Mouse (Mus musculus) lung, embryonic 16.5 days (tissue): Measurements from ENCODE around the gene Rcan1. TPM values are rescaled to one million over a fixed set of nuclear protein-coding genes. Genes with fewer than 3 reads are reported as not detected.

Source experiments
- ATAC-seq: fragments of 200-750 bp; cut with Nextera tagmentation; 2 replicates; pipeline ENCODE4 v1.8.0; 2017; ENCODE audit warnings: low read depth, mild to moderate bottlenecking, moderate library complexity
- H3K27ac ChIP-seq: fragments of 300-500 bp; sonication (generic); 2 replicates; pipeline ENCODE4 v1.5.1; 2014; ENCODE audit warnings: mild to moderate bottlenecking, control low read depth, low read length
- H3K27me3 ChIP-seq: fragments of 300-500 bp; sonication (generic); 2 replicates; pipeline ENCODE4 v1.6.1; 2014; ENCODE audit warnings: low read depth, low read length, mixed read lengths; ENCODE audit not compliant: control insufficient read depth, insufficient read depth
- H3K36me3 ChIP-seq: fragments of 300-500 bp; sonication (generic); 2 replicates; pipeline ENCODE4 v1.6.1; 2014; ENCODE audit warnings: low read length; ENCODE audit not compliant: control insufficient read depth, insufficient read depth
- H3K4me1 ChIP-seq: fragments of 300-500 bp; sonication (generic); replicated peaks from 2 replicates; pipeline ENCODE4 v1.6.1; 2014; ENCODE audit warnings: low read length, mixed read lengths; ENCODE audit not compliant: control insufficient read depth, insufficient read depth
- H3K4me2 ChIP-seq: fragments of 300-500 bp; sonication (generic); 2 replicates; pipeline ENCODE4 v1.6.1; 2014; ENCODE audit warnings: low read depth, low read length, control low read depth
- H3K4me3 ChIP-seq: fragments of 300-500 bp; sonication (generic); 2 replicates; pipeline ENCODE4 v1.5.1; 2014; ENCODE audit warnings: mild to moderate bottlenecking, low read length, control low read depth
- H3K9ac ChIP-seq: fragments of 300-500 bp; sonication (generic); 2 replicates; pipeline ENCODE4 v1.6.1; 2014; ENCODE audit warnings: low read length, control low read depth
- H3K9me3 ChIP-seq: fragments of 300-500 bp; sonication (generic); 2 replicates; pipeline ENCODE4 v1.6.1; 2016; ENCODE audit warnings: low read length; ENCODE audit not compliant: control insufficient read depth
- WGBS: fragments of 180-500 bp; shearing (Covaris S2); extraction: QIAGEN DNeasy Blood & Tissue Kit; methylation state at CpG from one replicate; pipeline ENCODE4 v1.1.7; 2014; 5-methylcytosine and 5-hydroxymethylcytosine counted together
- polyA plus RNA-seq: library from polyadenylated mRNA; unstranded; fragments of >200 nt; fragmentation: Nextera tagmentation; extraction: Ambion mirVana; gene quantifications from 2 replicates; pipeline ENCODE4 v1.2.1, GENCODE M21; 2015

Rcan1 gene
- polyA plus RNA-seq, 1 experiment from 2014 or later = 61.2 TPM

DNA sequence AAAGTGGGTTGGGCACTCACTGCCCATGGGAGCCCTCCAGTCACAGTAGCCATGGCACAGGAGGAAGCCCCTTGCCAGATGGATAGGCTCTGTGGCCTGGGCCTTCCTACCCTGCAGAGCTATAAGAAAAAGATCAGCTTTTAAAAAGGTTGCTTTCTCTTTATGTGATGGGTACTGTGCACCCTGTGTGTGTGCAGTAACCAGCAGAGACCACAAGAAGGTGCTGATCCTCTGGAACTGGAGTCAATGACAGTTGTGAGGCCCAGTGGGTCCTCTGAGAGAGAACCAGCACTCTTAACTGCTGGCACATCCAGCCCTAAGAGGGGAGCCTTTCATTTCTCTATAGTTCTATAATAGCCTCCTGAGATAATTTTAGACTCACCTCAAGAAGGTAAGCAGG lies 87.3 kb downstream of the Rcan1 start:
- Histone ChIP-seq H3K4me2 (no peak overlapping the region), H3K4me3 (no peak overlapping the region), H3K36me3 (no peaks in the 10 kb centered on the region), H3K4me1 (no peaks in the 10 kb centered on the region), H3K27ac (no peak overlapping the region), H3K9ac (no peak overlapping the region), H3K9me3 (no peaks in the 10 kb centered on the region), H3K27me3 (no peaks in the 10 kb centered on the region)
- no peak for ATAC-seq

GRCm38 (mm10) chr16:92382508-92382907 lies 88.2 kb downstream of the Rcan1 start:
- 38% methylated on average over 6 of the region's 6 CpGs for whole genome bisulfite sequencing
- Histone ChIP-seq H3K9me3 (no peaks in the 10 kb centered on the region), H3K4me1 (no peaks in the 10 kb centered on the region), H3K27me3 (no peaks in the 10 kb centered on the region), H3K27ac (no peak overlapping the region), H3K36me3 (no peaks in the 10 kb centered on the region), H3K4me3 (no peak overlapping the region), H3K9ac (no peak overlapping the region), H3K4me2 (no peak overlapping the region)
- ATAC-seq = 0 out of 2 replicates have a peak, but pooled peaks have one; percentile 51

- H3K4me3 ChIP-seq = no peak overlapping the region
- no peak overlapping the region for H3K4me2 ChIP-seq
- no peaks in the 10 kb centered on the region for H3K27me3 ChIP-seq
- no peaks in the 10 kb centered on the region for H3K4me1 ChIP-seq
- no peak for ATAC-seq
- H3K27ac ChIP-seq = no peak overlapping the region
- 65% methylated on average over 6 of the region's 6 CpGs for WGBS
- no peaks in the 10 kb centered on the region for H3K9me3 ChIP-seq
- no peaks in the 10 kb centered on the region for H3K36me3 ChIP-seq
- H3K9ac ChIP-seq = no peak overlapping the region
Observed at GRCm38 (mm10) chr16:92381092-92381491, 89.6 kb downstream of the Rcan1 start.

DNA sequence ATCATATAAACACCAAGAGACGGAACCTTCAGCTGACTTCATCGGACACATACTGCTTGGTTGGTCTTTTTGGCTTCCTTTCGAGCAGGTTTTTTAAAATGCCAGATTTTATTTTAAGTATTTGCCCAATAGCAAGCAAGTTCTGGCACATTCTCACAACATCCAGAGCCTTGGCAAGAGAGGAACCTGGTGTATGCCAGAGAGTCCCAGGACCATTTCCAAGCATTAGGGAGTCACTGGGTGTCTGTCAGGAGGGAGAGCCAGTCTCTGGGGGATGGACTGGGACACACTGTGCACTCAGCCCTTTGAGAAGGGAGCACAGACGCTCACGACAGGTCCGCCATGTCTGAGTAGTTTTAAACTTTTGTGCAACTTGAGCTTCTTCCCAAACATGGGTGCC lies 93.7 kb downstream of the Rcan1 start:
- WGBS = 82% methylated on average over 6 of the region's 6 CpGs
- H3K9me3 ChIP-seq = no peaks in the 10 kb centered on the region
- no peak for ATAC-seq
- no peak overlapping the region for H3K4me2 ChIP-seq
- H3K27me3 ChIP-seq = no peaks in the 10 kb centered on the region
- no peaks in the 10 kb centered on the region for H3K36me3 ChIP-seq
- no peak overlapping the region for H3K27ac ChIP-seq
- H3K4me1 ChIP-seq = no peaks in the 10 kb centered on the region
- H3K4me3 ChIP-seq = no peak overlapping the region
- no peak overlapping the region for H3K9ac ChIP-seq

GRCm38 (mm10) chr16:92371623-92372022 lies 99.0 kb downstream of the Rcan1 start:
- Histone ChIP-seq H3K4me1 (no peaks in the 10 kb centered on the region), H3K9ac (no peak overlapping the region), H3K4me2 (no peak overlapping the region), H3K9me3 (no peaks in the 10 kb centered on the region), H3K36me3 (no peaks in the 10 kb centered on the region), H3K27ac (no peak overlapping the region), H3K27me3 (no peaks in the 10 kb centered on the region), H3K4me3 (no peak overlapping the region)
- ATAC-seq = no peak
- 34% methylated on average over 5 of the region's 5 CpGs for WGBS

- no peak overlapping the region for H3K4me3 ChIP-seq
- WGBS = 32% methylated on average over 2 of the region's 2 CpGs
- no peaks in the 10 kb centered on the region for H3K36me3 ChIP-seq
- ATAC-seq = peak; percentile 76; the same call in 1 of the 2 replicates
- H3K4me1 ChIP-seq = no peaks in the 10 kb centered on the region
- H3K27ac ChIP-seq = no peak overlapping the region
- H3K4me2 ChIP-seq = no peak overlapping the region
- no peak overlapping the region for H3K9ac ChIP-seq
- no peaks in the 10 kb centered on the region for H3K27me3 ChIP-seq
- no peaks in the 10 kb centered on the region for H3K9me3 ChIP-seq
Observed at GRCm38 (mm10) chr16:92369260-92369659, 101.4 kb downstream of the Rcan1 start.

GRCm38 (mm10) chr16:92365477-92365876 lies 105.2 kb downstream of the Rcan1 start:
- no peak for ATAC-seq
- WGBS = 34% methylated on average over 7 of the region's 7 CpGs
- no peak overlapping the region for H3K9ac ChIP-seq

DNA sequence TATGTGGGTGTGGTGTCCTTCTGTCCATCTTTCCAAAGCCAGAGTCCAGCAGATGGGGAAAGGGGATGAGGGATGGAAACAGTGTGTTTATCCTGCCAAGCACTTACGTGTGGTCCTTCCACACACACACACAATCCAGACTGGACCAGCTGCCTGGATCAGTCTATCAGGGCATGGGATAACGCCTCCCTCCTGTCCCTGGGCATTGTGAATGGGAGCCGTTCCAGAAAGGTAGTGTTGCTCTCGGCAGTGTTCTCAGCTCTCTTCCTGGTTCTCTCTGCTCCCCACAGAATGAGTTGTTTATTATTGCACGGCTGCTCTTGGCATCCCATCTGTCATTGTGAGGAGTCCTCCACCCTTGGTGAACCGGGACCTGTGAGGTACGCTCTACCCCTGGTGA lies 110.0 kb downstream of the Rcan1 start:
- no peaks in the 10 kb centered on the region; the same call in 1 of the 2 replicates for H3K27me3 ChIP-seq
- H3K4me3 ChIP-seq = no peak overlapping the region
- 39% methylated on average over 7 of the region's 7 CpGs for WGBS

More at GRCm38 (mm10) chr16:92365477-92365876, 105.2 kb downstream of the Rcan1 start:
- Histone ChIP-seq H3K27ac (no peak overlapping the region), H3K27me3 (no peaks in the 10 kb centered on the region), H3K4me1 (no peaks in the 10 kb centered on the region), H3K9me3 (no peaks in the 10 kb centered on the region), H3K36me3 (no peaks in the 10 kb centered on the region), H3K4me2 (no peak overlapping the region), H3K4me3 (no peak overlapping the region)

DNA sequence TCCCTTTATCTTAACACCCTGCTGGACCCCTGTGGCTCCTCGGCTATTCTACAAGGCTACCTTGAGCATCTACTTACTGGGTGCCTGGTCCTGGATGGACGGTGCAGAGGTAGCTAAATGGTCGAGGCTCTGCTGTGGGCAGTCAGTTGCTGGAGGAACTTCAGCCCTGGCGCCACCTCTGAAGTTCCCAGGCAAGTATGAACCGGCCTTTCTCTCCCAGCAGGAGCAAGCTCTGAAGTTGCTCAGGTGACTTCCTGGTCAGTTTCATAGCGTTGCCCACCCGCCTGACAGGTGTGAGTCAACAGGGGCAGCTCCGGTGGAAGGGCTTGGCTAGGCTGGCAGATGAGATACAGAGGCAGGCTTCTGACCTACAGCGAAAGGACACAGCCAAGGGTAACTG lies 111.4 kb downstream of the Rcan1 start, which contains the start of gene Kcne1:
Gene Kcne1, minus strand, starts transcription at position 240 of the 400 bp plus-strand sequence.
- no peak within 1 kb of the TSS for H3K9ac ChIP-seq
- H3K27ac ChIP-seq = no peak within 1 kb of the TSS
- H3K9me3 ChIP-seq = no peaks in the 10 kb centered on the region
- no peak within 1 kb of the TSS for H3K4me3 ChIP-seq
- no peaks in the 10 kb centered on the region for H3K36me3 ChIP-seq
- WGBS = 38% methylated on average over 9 of the region's 9 CpGs
- no peaks in the 10 kb centered on the region; the same call in 1 of the 2 replicates for H3K27me3 ChIP-seq
- 0 out of 2 replicates have a peak, but pooled peaks have one; percentile 25 for ATAC-seq
- peak within 1 kb of the TSS; percentile 37 for H3K4me2 ChIP-seq
- H3K4me1 ChIP-seq = peaks cover 5% of the 10 kb centered on the region; the same call in 1 of the 2 replicates

More for the DNA sequence above, 110.0 kb downstream of the Rcan1 start:
- H3K36me3 ChIP-seq = no peaks in the 10 kb centered on the region
- peaks cover 5% of the 10 kb centered on the region; the same call in 1 of the 2 replicates for H3K4me1 ChIP-seq
- H3K9ac ChIP-seq = no peak overlapping the region
- ATAC-seq = no peak
- no peaks in the 10 kb centered on the region for H3K9me3 ChIP-seq
- H3K27ac ChIP-seq = no peak overlapping the region
- H3K4me2 ChIP-seq = no peak overlapping the region

- ATAC-seq = peak; percentile 64
- H3K27ac ChIP-seq = no peak overlapping the region
- no peaks in the 10 kb centered on the region; the same call in 1 of the 2 replicates for H3K27me3 ChIP-seq
- H3K4me2 ChIP-seq = peak overlapping the region; percentile 37
- no peak overlapping the region for H3K9ac ChIP-seq
- WGBS = 20% methylated on average over 9 of the region's 9 CpGs
- no peak overlapping the region for H3K4me3 ChIP-seq
- no peaks in the 10 kb centered on the region for H3K36me3 ChIP-seq
- H3K4me1 ChIP-seq = peaks cover 5% of the 10 kb centered on the region; the same call in 1 of the 2 replicates
- no peaks in the 10 kb centered on the region for H3K9me3 ChIP-seq
Observed at GRCm38 (mm10) chr16:92358734-92359133, 111.9 kb downstream of the Rcan1 start.
